Mouse (Mus musculus): ENCODE results near the gene Frem2.
A peak's percentile ranks its signal among the peaks of the same experiment; 100 is the strongest.

The Frem2 gene

GRCm38 (mm10) chr3:53620978-53621377 is 36.2 kb downstream of the Frem2 start:
- no peak for DNase-seq (ENCODE audit: low spot score in 2 of 2)

GRCm38 (mm10) chr3:53620355-53620754 is 36.8 kb downstream of the Frem2 start:
- DNase-seq (ENCODE audit: low spot score in 2 of 2) = no peak

- peak in 1 of 2 experiments; percentile 8 for DNase-seq (ENCODE audit: low spot score in 2 of 2)
These were observed 46.0 kb downstream of the Frem2 start for GRCm38 (mm10) chr3:53611106-53611505.

DNA sequence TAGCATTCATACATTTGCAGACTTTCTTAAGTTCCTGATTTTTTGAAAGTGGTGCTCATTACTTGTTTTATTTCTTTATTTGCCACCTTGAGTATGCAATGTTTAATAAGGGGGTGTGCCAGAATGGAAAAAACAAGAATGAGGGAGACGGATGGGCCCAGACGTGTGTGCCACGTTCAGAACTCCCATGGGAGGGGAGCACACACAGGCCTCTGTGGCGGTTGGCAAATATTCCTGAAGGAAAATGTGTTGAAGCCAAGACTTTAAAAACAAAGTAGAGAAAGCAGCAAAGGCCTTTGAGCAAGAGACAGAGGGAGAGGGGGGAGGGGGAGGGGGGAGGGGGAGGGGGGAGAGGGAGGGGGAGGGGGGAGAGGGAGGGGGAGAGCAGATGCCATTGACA is 47.3 kb downstream of the Frem2 start:
- DNase-seq (ENCODE audit: low spot score in 2 of 2) = peak in 1 of 2 experiments; percentile 12

DNA sequence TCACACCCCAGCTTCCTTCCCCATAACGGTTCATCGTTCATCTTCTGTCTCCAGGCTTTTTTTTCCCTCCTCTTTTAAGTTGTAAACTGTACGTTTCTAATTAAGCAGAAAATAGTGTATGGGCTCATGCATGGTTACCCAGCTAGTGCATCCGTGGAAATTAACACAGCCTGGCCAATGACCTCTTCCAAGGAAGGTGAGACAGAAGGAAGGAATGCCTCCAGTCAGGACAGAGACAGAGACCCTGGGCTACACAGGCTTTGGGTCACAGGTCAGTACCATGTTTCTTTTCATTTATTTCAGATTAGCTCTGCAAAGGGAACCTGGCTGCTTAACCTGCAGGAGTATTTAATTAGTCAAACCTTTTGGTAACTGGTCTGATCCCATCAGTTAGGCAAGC is 57.0 kb downstream of the Frem2 start:
- no peak for DNase-seq (ENCODE audit: low spot score in 2 of 2)

DNA sequence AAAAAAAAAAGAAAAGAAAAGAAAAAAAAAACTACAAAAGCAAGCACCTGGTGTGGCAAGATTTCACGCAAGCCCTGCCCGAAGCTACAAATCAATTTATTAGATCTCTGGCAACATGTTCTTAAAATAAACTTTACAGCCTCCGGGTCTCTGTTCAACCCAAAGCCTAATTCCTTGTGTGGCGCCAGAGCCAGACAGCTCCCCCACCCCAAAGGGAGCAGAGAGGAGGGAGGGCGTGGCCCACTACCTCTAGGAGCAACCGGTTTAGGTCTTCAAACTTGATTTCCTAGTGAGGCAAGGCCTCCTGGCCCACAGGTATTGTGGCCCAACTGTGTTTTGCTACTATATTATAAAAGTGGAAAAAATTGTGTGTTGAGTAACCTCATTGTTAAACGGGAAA is 57.8 kb downstream of the Frem2 start:
- DNase-seq (ENCODE audit: low spot score in 2 of 2) = no peak

- DNase-seq (ENCODE audit: low spot score in 2 of 2) = no peak
These were observed 58.9 kb downstream of the Frem2 start for GRCm38 (mm10) chr3:53598153-53598800.

DNA sequence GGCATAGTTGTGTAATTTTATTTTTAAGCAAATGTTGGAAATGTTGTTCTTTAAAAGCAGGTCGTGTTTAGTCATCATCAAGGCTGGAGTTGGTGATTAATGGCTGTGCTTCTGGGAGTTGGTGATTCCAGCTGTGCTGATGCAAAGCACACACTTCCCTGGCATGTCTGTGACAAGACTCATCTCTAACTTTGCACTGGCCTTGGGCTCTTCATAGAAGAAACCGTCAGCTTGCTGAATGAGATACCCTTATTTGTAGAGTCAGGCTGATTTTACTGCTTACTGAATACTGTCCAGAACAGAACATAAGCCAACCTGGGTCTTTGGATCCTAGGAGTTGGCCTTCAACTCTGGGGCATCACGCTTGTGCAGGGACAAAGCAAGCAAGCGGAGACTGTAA is 62.7 kb downstream of the Frem2 start:
- DNase-seq (ENCODE audit: low spot score in 2 of 2) = no peak

- no peak for DNase-seq (ENCODE audit: low spot score in 2 of 2)
These were observed 63.4 kb downstream of the Frem2 start for GRCm38 (mm10) chr3:53593718-53594117.

DNA sequence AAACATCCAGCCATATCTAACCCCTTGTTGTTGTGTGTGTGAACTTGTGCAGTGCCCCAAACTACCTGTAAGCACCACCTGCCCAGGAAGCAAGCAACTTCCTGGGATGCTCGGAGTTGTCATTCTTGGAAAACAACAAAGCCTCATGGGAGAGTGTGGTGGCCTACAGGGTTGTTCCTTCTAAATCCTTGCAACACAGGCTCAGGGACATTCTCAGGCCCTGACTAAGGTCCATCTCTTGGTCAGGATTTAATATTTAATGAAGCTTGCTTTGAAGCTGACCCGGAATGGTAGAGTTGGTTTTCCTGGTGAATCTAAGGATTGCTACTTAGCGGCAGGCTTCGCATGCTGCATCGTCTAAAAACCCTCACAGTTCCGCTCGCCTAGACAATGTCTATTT is 65.1 kb downstream of the Frem2 start:
- no peak for DNase-seq (ENCODE audit: low spot score in 2 of 2)

DNA sequence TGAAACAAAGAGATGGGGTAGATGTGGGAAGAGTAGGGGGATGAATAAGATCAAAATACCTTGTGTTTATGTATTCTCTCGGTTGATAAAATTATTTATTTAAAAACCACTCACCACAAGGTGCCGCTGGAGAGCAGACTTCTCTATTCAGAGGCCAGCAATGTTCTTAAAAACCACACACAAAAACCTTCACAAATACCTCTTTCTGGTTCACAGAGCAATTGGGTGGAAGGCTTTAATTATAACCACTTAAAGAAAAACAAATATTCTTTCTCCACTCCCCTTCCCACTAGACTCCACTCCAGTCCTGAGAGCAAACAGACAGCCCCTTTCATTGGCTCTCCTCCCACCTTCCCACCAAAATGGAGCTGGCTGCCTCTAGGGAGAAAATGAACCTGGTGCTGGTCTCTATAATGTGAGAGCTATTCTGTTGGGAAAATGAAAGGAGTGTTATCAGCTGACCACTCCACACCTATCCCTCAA is 67.0 kb downstream of the Frem2 start:
- DNase-seq (ENCODE audit: low spot score in 2 of 2) = peak in 1 of 2 experiments; percentile 66

DNA sequence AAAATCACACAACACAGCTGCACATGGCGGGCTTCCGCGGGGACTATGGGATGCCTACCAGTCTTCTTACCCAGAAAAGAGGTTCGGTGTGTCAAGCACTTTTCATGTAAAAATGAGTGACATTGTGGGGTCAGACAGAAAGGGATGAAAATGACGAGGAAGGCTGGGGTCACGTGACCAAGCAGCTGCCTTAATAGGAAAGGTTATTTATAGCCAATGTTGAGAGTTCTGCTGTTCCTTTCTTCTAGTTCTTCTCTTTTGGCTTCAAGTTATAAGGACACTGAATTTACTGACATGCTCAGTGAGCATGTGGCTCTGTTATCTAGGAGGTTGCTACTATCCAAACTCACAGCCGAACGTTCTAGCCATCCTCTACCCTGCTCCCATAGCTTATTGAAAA is 73.9 kb downstream of the Frem2 start:
- no peak for DNase-seq (ENCODE audit: low spot score in 2 of 2)

DNA sequence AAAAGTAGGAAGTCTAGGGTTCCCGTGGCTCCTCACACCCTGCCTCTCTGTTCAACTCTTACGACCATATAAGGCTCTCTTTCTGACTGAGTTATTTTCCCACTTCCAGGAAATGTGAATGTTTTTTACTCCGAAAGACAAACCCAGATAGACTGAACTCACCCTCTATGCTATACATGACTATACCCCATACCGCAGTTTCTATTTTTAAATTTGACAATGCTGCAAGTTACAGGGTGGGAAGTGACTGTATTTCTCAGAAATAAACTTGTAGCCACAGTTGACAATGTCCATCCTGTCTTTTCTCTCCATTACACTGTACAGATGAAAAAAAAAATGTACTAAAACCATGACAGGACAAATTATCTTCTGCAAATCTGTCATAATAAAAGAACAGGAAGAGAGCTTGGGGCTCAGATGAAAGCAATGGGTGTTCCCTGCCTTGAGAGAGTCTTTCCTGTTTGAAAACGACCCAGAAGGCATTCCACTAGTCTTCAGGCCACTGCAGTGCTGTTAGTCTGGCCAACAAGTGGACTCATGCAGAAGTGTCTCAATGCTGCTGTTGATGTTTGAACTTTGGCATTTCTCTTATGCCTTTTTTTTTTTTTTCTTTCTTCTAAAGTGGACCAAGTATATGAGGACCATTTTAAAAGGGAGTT is 76.4 kb downstream of the Frem2 start:
- DNase-seq (ENCODE audit: low spot score in 2 of 2) = no peak

DNA sequence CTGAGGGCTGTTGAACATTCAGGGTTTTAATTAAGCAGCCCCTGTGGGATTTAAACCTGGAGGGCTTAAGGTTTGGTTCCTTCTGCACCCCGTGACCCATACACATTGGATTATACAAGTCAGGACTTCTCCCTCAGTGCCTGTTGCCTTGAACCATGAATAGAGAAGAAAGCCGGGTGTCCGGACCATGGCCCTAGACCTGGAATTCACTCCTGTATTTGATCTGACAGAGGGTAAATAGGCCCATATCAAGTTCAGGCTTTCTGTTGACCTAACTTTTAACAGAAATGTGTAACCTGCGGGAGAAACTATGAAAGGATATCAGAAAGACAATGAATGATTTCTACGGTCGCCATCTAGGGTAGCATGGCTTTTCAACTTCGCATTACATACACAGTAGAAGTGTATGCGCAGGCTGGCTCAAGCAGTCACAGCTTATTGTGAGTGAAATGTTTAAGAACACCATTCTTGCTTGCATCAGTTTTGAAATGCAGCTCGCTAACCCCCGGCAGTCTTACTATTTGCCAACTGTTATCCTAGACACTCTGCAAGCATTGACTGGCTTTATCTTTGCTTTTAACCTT is 77.9 kb downstream of the Frem2 start:
- no peak for DNase-seq (ENCODE audit: low spot score in 2 of 2)

GRCm38 (mm10) chr3:53576320-53577116 is 80.6 kb downstream of the Frem2 start:
- no peak for DNase-seq (ENCODE audit: low spot score in 2 of 2)

GRCm38 (mm10) chr3:53574123-53574522 is 83.0 kb downstream of the Frem2 start:
- DNase-seq (ENCODE audit: low spot score in 2 of 2) = no peak

GRCm38 (mm10) chr3:53571663-53572062 is 85.5 kb downstream of the Frem2 start:
- no peak for DNase-seq (ENCODE audit: low spot score in 2 of 2)

DNA sequence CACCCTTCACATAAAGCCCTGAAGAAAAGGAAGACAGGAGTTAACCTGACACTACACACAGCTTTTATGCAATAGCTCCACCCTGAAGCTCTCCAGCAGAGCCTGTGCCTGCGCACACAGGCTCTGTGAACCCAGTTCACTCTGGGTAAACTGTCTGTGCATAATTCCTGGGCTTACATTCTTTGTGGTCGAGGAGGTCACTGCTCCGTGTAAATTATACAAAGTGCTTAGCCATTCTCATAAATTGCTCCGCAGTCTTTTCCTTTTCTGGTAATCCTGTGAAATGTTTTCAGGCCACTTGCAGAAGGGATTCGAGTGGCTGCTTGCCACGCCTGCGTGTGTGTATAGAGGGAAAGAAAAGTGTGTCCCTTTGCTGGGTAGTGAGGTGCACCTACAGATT is 92.6 kb downstream of the Frem2 start:
- DNase-seq (ENCODE audit: low spot score in 2 of 2) = no peak

DNA sequence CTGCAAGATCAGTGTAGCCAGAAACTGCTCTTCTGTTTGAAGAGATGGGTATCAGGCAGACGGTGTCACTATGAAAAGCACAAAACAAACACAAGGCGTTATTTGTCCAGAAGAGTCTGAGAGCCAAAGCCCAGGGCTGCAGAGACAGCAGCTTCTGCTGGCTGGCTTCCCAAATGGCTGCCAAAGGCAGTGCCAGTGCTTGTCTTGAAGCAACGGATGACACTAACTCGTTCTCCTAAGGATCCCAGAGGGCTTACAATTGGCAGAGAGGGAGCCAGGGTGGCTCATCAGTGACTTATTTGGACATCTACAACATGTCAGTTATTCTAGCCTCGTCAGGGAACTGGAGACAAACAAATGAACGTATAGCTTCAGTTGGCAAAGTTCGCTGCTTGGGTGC is 93.4 kb downstream of the Frem2 start:
- DNase-seq (ENCODE audit: low spot score in 2 of 2) = peak in 1 of 2 experiments; percentile 86

- DNase-seq (ENCODE audit: low spot score in 2 of 2) = no peak
These were observed 95.3 kb downstream of the Frem2 start for GRCm38 (mm10) chr3:53561813-53562212.

GRCm38 (mm10) chr3:53559056-53559455 is 98.1 kb downstream of the Frem2 start:
- no peak for DNase-seq (ENCODE audit: low spot score in 2 of 2)

DNA sequence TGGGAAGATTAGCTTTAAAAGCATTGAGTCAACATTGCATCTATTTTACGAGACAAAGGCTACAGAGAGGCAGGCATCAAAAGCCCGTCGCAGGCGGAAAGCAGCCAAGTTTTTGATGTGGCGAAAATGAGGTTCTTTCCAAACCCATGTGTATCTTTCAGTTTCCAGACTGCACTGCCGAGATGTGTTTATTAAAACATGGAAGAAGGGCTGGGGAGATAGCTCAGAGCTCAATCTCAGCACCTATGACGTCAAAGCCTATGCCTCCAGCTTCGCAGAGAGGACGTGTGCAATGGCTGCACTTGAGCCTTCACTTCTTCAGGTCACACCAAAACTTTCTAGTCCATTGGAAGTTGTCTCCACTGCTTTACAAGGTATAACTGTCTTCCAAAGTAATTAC is 98.9 kb downstream of the Frem2 start:
- DNase-seq (ENCODE audit: low spot score in 2 of 2) = no peak
